Mouse (Mus musculus): Measurements from ENCODE around the gene Ap5m1. TPM values are rescaled to one million over a fixed set of nuclear protein-coding genes. Genes with fewer than 3 reads are reported as not detected.
A peak's percentile ranks its signal among the peaks of the same experiment; 100 is the strongest.

The Ap5m1 gene
- total RNA-seq (2021) (1 to 10 TPM; 8.7 to 9.1 TPM), polyA plus RNA-seq (2012; rRNA removed) (8.1 and 14.9 TPM in 2 replicates)
- long read RNA-seq, full-length matches to known transcripts, result 13 of 14 reads
- long read RNA-seq, partial matches to known transcripts, result 0 of 14 reads
- long read RNA-seq, other reads (novel, unspliced or antisense), result 1 of 14 reads

GRCm38 (mm10) chr14:49065529-49066273 lies at the start of gene Ap5m1:
Ap5m1 (plus strand) TSS chr14:49066097.
- TF ChIP-seq EP300 (IDR thresholded peaks at IDR 0.05; ENCODE audit: insufficient read depth, low read depth, low read length) (no peak), POLR2A (IDR thresholded peaks at IDR 0.05; ENCODE audit: insufficient read depth, low read depth, low read length) (no peak), CTCF (IDR thresholded peaks at IDR 0.05) (no peak)
- DNase-seq, result no peak
- Histone ChIP-seq H3K4me1 (ENCODE audit: control insufficient read depth, insufficient read depth, low read length) (peaks cover 5% of the 10 kb centered on the region), H3K4me3 (peak within 1 kb of the TSS; percentile 86), H3K27ac (peak within 1 kb of the TSS; percentile 93), H3K27me3 (ENCODE audit: control insufficient read depth, insufficient read depth, low read length) (no peaks in the 10 kb centered on the region), H3K36me3 (ENCODE audit: control insufficient read depth, insufficient read depth, low read length) (peaks cover 3% of the 10 kb centered on the region), H3K9ac (ENCODE audit: low read depth, low read length) (peak within 1 kb of the TSS; percentile 97), H3K79me2 (replicated peaks; ENCODE audit: control insufficient read depth, insufficient read depth, low read length) (peaks cover 3% of the 10 kb centered on the region; the same call in 1 of the 2 replicates)
- intact Hi-C loops (cut with DNase I), result loop anchor here (2.0 to 5.0 kb wide), 2 partner anchors 107 to 618 kb away; partner anchors contain the start of genes Naa30 and Tmem260
- WGBS, result under 1% methylated on average over 60 of the region's 62 CpGs

- 85% methylated on average over 5 of the region's 5 CpGs for WGBS
Observed at GRCm38 (mm10) chr14:49019765-49020164, 46.1 kb upstream of the Ap5m1 start.

DNA sequence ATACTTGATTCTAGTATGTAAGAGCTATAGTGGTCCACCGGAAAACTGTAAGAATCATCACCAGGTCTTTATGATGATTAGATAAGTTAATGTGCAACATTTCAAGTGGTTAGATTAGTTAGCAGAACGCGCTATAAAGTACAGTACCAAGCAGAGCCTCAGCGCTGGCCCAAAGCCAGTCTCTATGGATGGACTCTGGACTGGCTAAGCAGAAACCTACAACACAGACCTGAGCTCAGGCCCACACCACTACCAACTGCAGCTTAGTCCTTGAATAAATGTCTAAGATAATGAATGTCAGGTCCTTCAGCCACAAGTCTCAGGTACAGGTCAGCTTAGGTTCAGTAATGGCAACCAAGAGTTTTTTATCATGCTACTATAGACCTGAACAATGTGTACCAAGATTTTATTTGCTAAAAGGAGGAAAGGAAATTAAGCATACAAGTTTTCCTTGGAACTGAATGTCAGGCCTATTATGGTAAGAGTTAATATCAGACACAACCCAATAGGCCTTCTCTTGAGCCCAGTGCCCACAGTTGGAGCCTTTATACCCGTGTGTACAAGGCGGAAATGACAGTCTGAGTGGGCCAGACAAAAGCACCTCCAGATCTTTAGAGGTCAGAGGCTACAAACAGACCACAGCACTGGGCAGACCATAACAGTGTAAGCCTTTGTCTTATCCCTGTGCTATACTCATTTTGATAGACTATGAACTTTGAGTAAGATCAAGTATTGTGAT lies 38.7 kb upstream of the Ap5m1 start:
- intact Hi-C loops (cut with DNase I), result no loop called here
- no peaks in the 10 kb centered on the region for H3K4me1 ChIP-seq (ENCODE audit: control insufficient read depth, insufficient read depth, low read length)
- no peak overlapping the region for H3K4me3 ChIP-seq
- no peak for DNase-seq
- H3K36me3 ChIP-seq (ENCODE audit: control insufficient read depth, insufficient read depth, low read length), result no peaks in the 10 kb centered on the region
- H3K9ac ChIP-seq (ENCODE audit: low read depth, low read length), result no peak overlapping the region
- H3K79me2 ChIP-seq (replicated peaks; ENCODE audit: control insufficient read depth, insufficient read depth, low read length), result no peaks in the 10 kb centered on the region
- H3K27me3 ChIP-seq (ENCODE audit: control insufficient read depth, insufficient read depth, low read length), result no peaks in the 10 kb centered on the region
- 92% methylated on average over 6 of the region's 6 CpGs for WGBS
- H3K27ac ChIP-seq, result no peak overlapping the region
- TF ChIP-seq EP300 (IDR thresholded peaks at IDR 0.05; ENCODE audit: insufficient read depth, low read depth, low read length), result no peak
- no peak for TF ChIP-seq CTCF (IDR thresholded peaks at IDR 0.05)
- no peak for TF ChIP-seq POLR2A (IDR thresholded peaks at IDR 0.05; ENCODE audit: insufficient read depth, low read depth, low read length)

More at GRCm38 (mm10) chr14:49019765-49020164, 46.1 kb upstream of the Ap5m1 start:
- intact Hi-C loops (cut with DNase I), result no loop called here
- no peak overlapping the region for H3K9ac ChIP-seq (ENCODE audit: low read depth, low read length)
- no peaks in the 10 kb centered on the region for H3K79me2 ChIP-seq (replicated peaks; ENCODE audit: control insufficient read depth, insufficient read depth, low read length)
- H3K27me3 ChIP-seq (ENCODE audit: control insufficient read depth, insufficient read depth, low read length), result no peaks in the 10 kb centered on the region
- H3K36me3 ChIP-seq (ENCODE audit: control insufficient read depth, insufficient read depth, low read length), result no peaks in the 10 kb centered on the region; the same call in 1 of the 2 replicates
- DNase-seq, result no peak
- no peaks in the 10 kb centered on the region for H3K4me1 ChIP-seq (ENCODE audit: control insufficient read depth, insufficient read depth, low read length)
- no peak overlapping the region for H3K4me3 ChIP-seq
- no peak for TF ChIP-seq EP300 (IDR thresholded peaks at IDR 0.05; ENCODE audit: insufficient read depth, low read depth, low read length)
- no peak for TF ChIP-seq POLR2A (IDR thresholded peaks at IDR 0.05; ENCODE audit: insufficient read depth, low read depth, low read length)
- no peak for TF ChIP-seq CTCF (IDR thresholded peaks at IDR 0.05)
- no peak overlapping the region for H3K27ac ChIP-seq

GRCm38 (mm10) chr14:49027779-49028368 lies 38.0 kb upstream of the Ap5m1 start:
- no peak overlapping the region for H3K9ac ChIP-seq (ENCODE audit: low read depth, low read length)
- no peak for TF ChIP-seq EP300 (IDR thresholded peaks at IDR 0.05; ENCODE audit: insufficient read depth, low read depth, low read length)
- TF ChIP-seq CTCF (IDR thresholded peaks at IDR 0.05), result peak; percentile 59
- WGBS, result 82% methylated on average over 3 of the region's 3 CpGs

DNA sequence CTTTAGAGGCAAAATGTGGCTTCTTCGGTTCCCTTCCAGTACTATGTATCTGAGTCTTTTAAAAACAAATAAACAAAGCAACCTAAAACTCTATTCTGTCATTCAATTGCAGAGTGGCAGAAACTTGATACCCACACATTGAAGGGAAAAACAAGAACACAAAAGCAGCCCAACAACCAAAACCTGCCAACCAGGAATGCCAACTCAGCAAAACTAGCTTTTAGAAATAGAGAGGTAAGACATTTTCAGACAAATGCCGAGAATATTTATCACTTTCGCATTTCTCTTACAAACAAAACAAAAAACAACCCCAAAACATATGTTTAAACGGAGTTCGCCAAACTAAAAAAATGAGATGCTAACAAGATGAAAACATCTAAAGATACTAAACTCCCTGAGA lies 36.9 kb upstream of the Ap5m1 start:
- intact Hi-C loops (cut with DNase I), result no loop called here
- 94% methylated on average over 5 of the region's 5 CpGs for WGBS
- Histone ChIP-seq H3K27ac (no peak overlapping the region), H3K4me3 (no peak overlapping the region), H3K27me3 (ENCODE audit: control insufficient read depth, insufficient read depth, low read length) (no peaks in the 10 kb centered on the region), H3K79me2 (replicated peaks; ENCODE audit: control insufficient read depth, insufficient read depth, low read length) (no peaks in the 10 kb centered on the region), H3K36me3 (ENCODE audit: control insufficient read depth, insufficient read depth, low read length) (no peaks in the 10 kb centered on the region), H3K9ac (ENCODE audit: low read depth, low read length) (no peak overlapping the region), H3K4me1 (ENCODE audit: control insufficient read depth, insufficient read depth, low read length) (no peaks in the 10 kb centered on the region)
- no peak for DNase-seq
- TF ChIP-seq POLR2A (IDR thresholded peaks at IDR 0.05; ENCODE audit: insufficient read depth, low read depth, low read length) (no peak), EP300 (IDR thresholded peaks at IDR 0.05; ENCODE audit: insufficient read depth, low read depth, low read length) (no peak), CTCF (IDR thresholded peaks at IDR 0.05) (no peak)

More at GRCm38 (mm10) chr14:49027779-49028368, 38.0 kb upstream of the Ap5m1 start:
- Histone ChIP-seq H3K4me3 (no peak overlapping the region), H3K36me3 (ENCODE audit: control insufficient read depth, insufficient read depth, low read length) (no peaks in the 10 kb centered on the region), H3K27me3 (ENCODE audit: control insufficient read depth, insufficient read depth, low read length) (no peaks in the 10 kb centered on the region), H3K4me1 (ENCODE audit: control insufficient read depth, insufficient read depth, low read length) (no peaks in the 10 kb centered on the region), H3K79me2 (replicated peaks; ENCODE audit: control insufficient read depth, insufficient read depth, low read length) (no peaks in the 10 kb centered on the region), H3K27ac (no peak overlapping the region)
- intact Hi-C loops (cut with DNase I), result no loop called here
- DNase-seq, result no peak
